Mouse (Mus musculus) small intestine, adult 2 months (tissue): ENCODE measurements around the gene Map4k1.

Source experiments
- CTCF ChIP-seq: fragments of 200-500 bp; IDR thresholded peaks from 2 replicates; pipeline ENCODE4 v1.5.1; 2012; ENCODE audit warnings: low read depth, mild to moderate bottlenecking, control low read depth, inconsistent platforms, low read length, moderate library complexity, mixed read lengths; ENCODE audit not compliant: insufficient replicate concordance, insufficient read length; ENCODE audit errors: extremely low read depth
- POLR2A ChIP-seq: fragments of 200-500 bp; IDR thresholded peaks from 2 replicates; pipeline ENCODE4 v1.6.1; 2012; ENCODE audit warnings: low read depth, mild to moderate bottlenecking, control low read depth, inconsistent platforms, low read length, moderate library complexity

DNA sequence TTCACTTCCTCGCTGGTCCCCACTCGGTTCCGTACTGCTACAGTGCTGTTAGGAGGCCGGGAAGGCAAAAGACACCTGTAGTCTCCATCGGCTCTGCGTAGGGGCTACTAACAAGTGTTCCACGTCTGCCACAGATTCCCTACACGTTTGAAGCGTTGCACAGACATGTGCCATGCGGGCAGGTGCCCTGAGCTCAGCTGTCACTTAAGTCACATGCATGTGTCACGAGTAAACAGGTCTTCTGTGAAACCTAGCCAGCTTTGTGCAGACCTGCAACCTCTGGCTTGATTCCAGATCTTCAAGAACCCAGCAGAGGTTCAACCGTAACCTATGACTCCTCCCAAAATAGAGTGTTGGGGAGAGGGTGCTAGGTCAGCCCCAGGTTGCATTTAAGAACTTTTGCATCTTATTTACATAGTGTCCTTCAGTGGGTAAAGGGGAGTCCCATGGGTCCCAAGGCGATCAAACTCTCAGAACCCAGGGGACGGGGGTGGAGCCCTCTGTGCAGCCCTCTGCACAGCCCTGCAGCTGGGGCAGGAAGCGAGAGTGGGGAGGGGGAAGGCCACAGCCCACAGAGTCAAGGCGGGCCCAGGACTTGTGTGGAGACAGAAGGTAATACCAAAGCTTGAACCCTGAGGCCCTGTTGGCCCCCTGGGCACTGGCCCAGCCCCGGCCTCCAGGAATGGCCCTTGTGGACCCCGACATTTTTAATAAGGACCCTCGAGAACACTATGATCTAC, 594 bp downstream of the Map4k1 start:
- TF ChIP-seq CTCF (no peak), POLR2A (no peak)
